Mouse (Mus musculus): ENCODE data around the gene Dtx4. TPM values are rescaled to one million over a fixed set of nuclear protein-coding genes. Genes with fewer than 3 reads are reported as not detected.

The Dtx4 gene
- polyA plus RNA-seq, 1 experiment: 13.8 TPM

- no peak for DNase-seq
- no peak for TF ChIP-seq CTCF (IDR thresholded peaks at IDR 0.05; ENCODE audit: insufficient read depth, low read length)
- TF ChIP-seq POLR2A (IDR thresholded peaks at IDR 0.05; ENCODE audit: borderline replicate concordance, extremely low read depth, low read depth, low read length): no peak
- Histone ChIP-seq H3K4me1 (ENCODE audit: control insufficient read depth, insufficient read depth, low read length) (peaks cover 13% of the 10 kb centered on the region), H3K4me3 (replicated peaks; ENCODE audit: extremely low read depth, low read depth, low read length) (no peak overlapping the region)
- WGBS: 69% methylated on average over 12 of the region's 12 CpGs
Measured at GRCm38 (mm10) chr19:12487511-12488204, 13.6 kb downstream of the Dtx4 start.

- peak; percentile 58 for DNase-seq
- Histone ChIP-seq H3K4me3 (replicated peaks; ENCODE audit: extremely low read depth, low read depth, low read length) (no peak overlapping the region), H3K4me1 (ENCODE audit: control insufficient read depth, insufficient read depth, low read length) (peaks cover 13% of the 10 kb centered on the region)
- TF ChIP-seq POLR2A (IDR thresholded peaks at IDR 0.05; ENCODE audit: borderline replicate concordance, extremely low read depth, low read depth, low read length) (no peak), CTCF (IDR thresholded peaks at IDR 0.05; ENCODE audit: insufficient read depth, low read length) (no peak)
- WGBS: 52% methylated on average over 6 of the region's 6 CpGs
Measured at GRCm38 (mm10) chr19:12486875-12487274, 14.4 kb downstream of the Dtx4 start.

- no peak for DNase-seq
- TF ChIP-seq CTCF (IDR thresholded peaks at IDR 0.05; ENCODE audit: insufficient read depth, low read length): no peak
- TF ChIP-seq POLR2A (IDR thresholded peaks at IDR 0.05; ENCODE audit: borderline replicate concordance, extremely low read depth, low read depth, low read length): no peak
- WGBS: 62% methylated on average over 3 of the region's 3 CpGs
- H3K4me1 ChIP-seq (ENCODE audit: control insufficient read depth, insufficient read depth, low read length): peaks cover 13% of the 10 kb centered on the region
- no peak overlapping the region for H3K4me3 ChIP-seq (replicated peaks; ENCODE audit: extremely low read depth, low read depth, low read length)
Measured at GRCm38 (mm10) chr19:12485631-12486030, 15.6 kb downstream of the Dtx4 start.

GRCm38 (mm10) chr19:12485223-12485622 lies 16.0 kb downstream of the Dtx4 start:
- WGBS: 79% methylated on average over 13 of the region's 13 CpGs
- no peak for DNase-seq
- Histone ChIP-seq H3K4me3 (replicated peaks; ENCODE audit: extremely low read depth, low read depth, low read length) (no peak overlapping the region), H3K4me1 (ENCODE audit: control insufficient read depth, insufficient read depth, low read length) (peaks cover 13% of the 10 kb centered on the region)
- no peak for TF ChIP-seq POLR2A (IDR thresholded peaks at IDR 0.05; ENCODE audit: borderline replicate concordance, extremely low read depth, low read depth, low read length)
- no peak for TF ChIP-seq CTCF (IDR thresholded peaks at IDR 0.05; ENCODE audit: insufficient read depth, low read length)

GRCm38 (mm10) chr19:12484210-12484609 lies 17.0 kb downstream of the Dtx4 start:
- Histone ChIP-seq H3K4me3 (replicated peaks; ENCODE audit: extremely low read depth, low read depth, low read length) (no peak overlapping the region), H3K4me1 (ENCODE audit: control insufficient read depth, insufficient read depth, low read length) (peaks cover 13% of the 10 kb centered on the region)
- 60% methylated on average over 4 of the region's 4 CpGs for WGBS
- DNase-seq: no peak
- no peak for TF ChIP-seq CTCF (IDR thresholded peaks at IDR 0.05; ENCODE audit: insufficient read depth, low read length)
- TF ChIP-seq POLR2A (IDR thresholded peaks at IDR 0.05; ENCODE audit: borderline replicate concordance, extremely low read depth, low read depth, low read length): no peak

- DNase-seq: no peak
- H3K4me1 ChIP-seq (ENCODE audit: control insufficient read depth, insufficient read depth, low read length): peaks cover 9% of the 10 kb centered on the region
- 38% methylated on average over 4 of the region's 4 CpGs for WGBS
- no peak for TF ChIP-seq POLR2A (IDR thresholded peaks at IDR 0.05; ENCODE audit: borderline replicate concordance, extremely low read depth, low read depth, low read length)
- no peak for TF ChIP-seq CTCF (IDR thresholded peaks at IDR 0.05; ENCODE audit: insufficient read depth, low read length)
- no peak overlapping the region for H3K4me3 ChIP-seq (replicated peaks; ENCODE audit: extremely low read depth, low read depth, low read length)
Measured at GRCm38 (mm10) chr19:12483782-12484181, 17.5 kb downstream of the Dtx4 start.

- WGBS: 75% methylated on average over 6 of the region's 6 CpGs
- no peak for DNase-seq
- Histone ChIP-seq H3K4me3 (replicated peaks; ENCODE audit: extremely low read depth, low read depth, low read length) (no peak overlapping the region), H3K4me1 (ENCODE audit: control insufficient read depth, insufficient read depth, low read length) (peaks cover 28% of the 10 kb centered on the region)
- no peak for TF ChIP-seq CTCF (IDR thresholded peaks at IDR 0.05; ENCODE audit: insufficient read depth, low read length)
- TF ChIP-seq POLR2A (IDR thresholded peaks at IDR 0.05; ENCODE audit: borderline replicate concordance, extremely low read depth, low read depth, low read length): no peak
Measured at GRCm38 (mm10) chr19:12478369-12478768, 22.9 kb downstream of the Dtx4 start.

- Histone ChIP-seq H3K4me3 (replicated peaks; ENCODE audit: extremely low read depth, low read depth, low read length) (no peak overlapping the region), H3K4me1 (ENCODE audit: control insufficient read depth, insufficient read depth, low read length) (peaks cover 37% of the 10 kb centered on the region)
- DNase-seq: no peak
- WGBS: 21% methylated on average over 5 of the region's 5 CpGs
- TF ChIP-seq POLR2A (IDR thresholded peaks at IDR 0.05; ENCODE audit: borderline replicate concordance, extremely low read depth, low read depth, low read length) (no peak), CTCF (IDR thresholded peaks at IDR 0.05; ENCODE audit: insufficient read depth, low read length) (no peak)
Measured at GRCm38 (mm10) chr19:12476721-12477270, 24.5 kb downstream of the Dtx4 start.

- H3K4me1 ChIP-seq (ENCODE audit: control insufficient read depth, insufficient read depth, low read length): peaks cover 39% of the 10 kb centered on the region
- 15% methylated on average over 15 of the region's 15 CpGs for WGBS
- peak overlapping the region; percentile 27 for H3K4me3 ChIP-seq (replicated peaks; ENCODE audit: extremely low read depth, low read depth, low read length)
Measured at GRCm38 (mm10) chr19:12475380-12476250, 25.6 kb downstream of the Dtx4 start.

More at GRCm38 (mm10) chr19:12475380-12476250, 25.6 kb downstream of the Dtx4 start:
- peak; percentile 85 for DNase-seq
- no peak for TF ChIP-seq CTCF (IDR thresholded peaks at IDR 0.05; ENCODE audit: insufficient read depth, low read length)
- peak; percentile 63; the same call in 1 of the 2 replicates for TF ChIP-seq POLR2A (IDR thresholded peaks at IDR 0.05; ENCODE audit: borderline replicate concordance, extremely low read depth, low read depth, low read length)
